Mouse (Mus musculus) heart, embryonic 15.5 days (tissue): Measurements from ENCODE around the gene Rassf8. TPM values are rescaled to one million over a fixed set of nuclear protein-coding genes. Genes with fewer than 3 reads are reported as not detected.

Experiments
- ATAC-seq: fragments of 200-750 bp; cut with Nextera tagmentation; replicated peaks from 2 replicates; pipeline ENCODE4 v1.8.0; 2017; ENCODE audit warnings: low read depth, moderate TSS enrichment; ENCODE audit not compliant: insufficient number of reproducible peaks, insufficient read depth, low FRiP score
- H3K27ac ChIP-seq: fragments of 300-500 bp; sonication (generic); 2 replicates; pipeline ENCODE4 v1.5.1; 2015; ENCODE audit warnings: mild to moderate bottlenecking, inconsistent platforms
- H3K27me3 ChIP-seq: fragments of 300-500 bp; sonication (generic); 2 replicates; pipeline ENCODE4 v1.6.1; 2015; ENCODE audit warnings: inconsistent platforms
- H3K36me3 ChIP-seq: fragments of 300-500 bp; sonication (generic); 2 replicates; pipeline ENCODE4 v1.6.1; 2015; ENCODE audit warnings: mild to moderate bottlenecking, inconsistent platforms
- H3K4me1 ChIP-seq: fragments of 300-500 bp; sonication (generic); replicated peaks from 2 replicates; pipeline ENCODE4 v1.6.1; 2015; ENCODE audit warnings: inconsistent platforms
- H3K4me2 ChIP-seq: fragments of 300-500 bp; sonication (generic); 2 replicates; pipeline ENCODE4 v1.6.1; 2015; ENCODE audit warnings: inconsistent platforms, mild to moderate bottlenecking, moderate library complexity
- H3K4me3 ChIP-seq: fragments of 300-500 bp; sonication (generic); 2 replicates; pipeline ENCODE4 v1.5.1; 2015; ENCODE audit warnings: mild to moderate bottlenecking, inconsistent platforms
- H3K9ac ChIP-seq: fragments of 300-500 bp; sonication (generic); 2 replicates; pipeline ENCODE4 v1.6.1; 2015; ENCODE audit warnings: mild to moderate bottlenecking, inconsistent platforms
- H3K9me3 ChIP-seq: fragments of 300-500 bp; sonication (generic); replicated peaks from 2 replicates; pipeline ENCODE4 v1.6.1; 2016; ENCODE audit warnings: inconsistent platforms
- WGBS: fragments of 180-500 bp; shearing (Covaris S2); methylation state at CpG from one replicate; pipeline ENCODE4 v1.1.7; 2015; ENCODE audit warnings: mixed read lengths; 5-methylcytosine and 5-hydroxymethylcytosine counted together
- polyA plus RNA-seq: library from polyadenylated mRNA; unstranded; fragments of >200 nt; fragmentation: Nextera tagmentation; extraction: Ambion mirVana; gene quantifications from 2 replicates; pipeline ENCODE4 v1.2.1, GENCODE M21; 2015

Rassf8 gene
- polyA plus RNA-seq, 1 experiment from 2014 or later, result 10.5 TPM

GRCm38 (mm10) chr6:145750394-145750793 is 3.8 kb downstream of the Rassf8 start:
- Histone ChIP-seq H3K4me3 (no peak overlapping the region), H3K27ac (no peak overlapping the region), H3K9ac (no peak overlapping the region), H3K27me3 (no peaks in the 10 kb centered on the region), H3K4me2 (no peak overlapping the region), H3K9me3 (no peaks in the 10 kb centered on the region), H3K36me3 (peaks cover 9% of the 10 kb centered on the region; the same call in 1 of the 2 replicates), H3K4me1 (peaks cover 62% of the 10 kb centered on the region)
- WGBS, result 84% methylated on average over 3 of the region's 3 CpGs
- no peak for ATAC-seq

DNA sequence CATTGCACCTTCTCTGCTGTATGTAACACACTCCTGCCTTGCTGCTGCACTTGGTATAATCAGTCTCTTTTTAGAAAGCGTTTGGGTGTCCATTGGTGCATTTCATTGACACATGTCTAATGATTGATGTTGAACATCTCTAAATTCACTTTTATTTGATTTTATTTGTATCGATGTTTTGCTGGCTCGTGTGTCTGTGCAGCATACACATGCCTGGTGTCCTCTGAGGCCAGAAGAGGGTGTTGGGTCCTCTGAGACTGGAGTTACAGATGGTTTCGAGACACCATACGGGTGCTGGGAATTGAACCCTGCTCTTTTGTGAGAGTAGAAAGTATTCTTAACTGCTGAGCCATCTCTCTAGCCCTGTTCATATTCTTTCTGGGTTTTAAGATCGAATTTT is 6.7 kb downstream of the Rassf8 start:
- H3K27ac ChIP-seq, result no peak overlapping the region
- ATAC-seq, result no peak
- peaks cover 9% of the 10 kb centered on the region; the same call in 1 of the 2 replicates for H3K36me3 ChIP-seq

DNA sequence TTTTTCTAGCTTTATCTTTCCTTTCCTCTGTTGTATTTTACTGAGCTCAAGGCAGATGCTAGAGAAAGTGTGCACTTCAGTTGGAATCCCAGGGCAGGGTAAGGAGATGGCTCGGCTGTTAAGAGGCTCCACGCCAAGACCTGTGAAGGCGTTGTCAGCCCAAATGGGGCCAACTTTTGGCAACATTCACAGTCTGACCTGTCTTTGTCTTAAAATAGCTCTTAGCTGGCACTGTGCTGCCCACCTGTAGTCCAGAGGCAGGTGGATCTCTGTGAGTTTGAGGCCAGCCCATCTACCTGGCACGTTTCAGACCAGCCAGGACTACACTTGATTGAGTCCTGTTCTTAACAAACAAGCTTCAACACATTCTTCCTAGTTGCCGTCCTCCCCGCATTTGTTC is 7.9 kb downstream of the Rassf8 start:
- H3K4me3 ChIP-seq, result no peak overlapping the region
- H3K9ac ChIP-seq, result no peak overlapping the region
- H3K27ac ChIP-seq, result peak overlapping the region; percentile 39; the same call in 1 of the 2 replicates
- H3K27me3 ChIP-seq, result no peaks in the 10 kb centered on the region
- no peak overlapping the region for H3K4me2 ChIP-seq
- no peak for ATAC-seq
- 51% methylated on average over 6 of the region's 6 CpGs for WGBS
- peaks cover 9% of the 10 kb centered on the region; the same call in 1 of the 2 replicates for H3K36me3 ChIP-seq
- no peaks in the 10 kb centered on the region for H3K9me3 ChIP-seq
- H3K4me1 ChIP-seq, result peaks cover 78% of the 10 kb centered on the region

More for the DNA sequence above, 6.7 kb downstream of the Rassf8 start:
- no peaks in the 10 kb centered on the region for H3K9me3 ChIP-seq
- no peak overlapping the region for H3K4me2 ChIP-seq
- H3K4me3 ChIP-seq, result no peak overlapping the region
- no peak overlapping the region for H3K9ac ChIP-seq
- 82% methylated on average over 6 of the region's 6 CpGs for WGBS
- peaks cover 78% of the 10 kb centered on the region for H3K4me1 ChIP-seq
- no peaks in the 10 kb centered on the region for H3K27me3 ChIP-seq

DNA sequence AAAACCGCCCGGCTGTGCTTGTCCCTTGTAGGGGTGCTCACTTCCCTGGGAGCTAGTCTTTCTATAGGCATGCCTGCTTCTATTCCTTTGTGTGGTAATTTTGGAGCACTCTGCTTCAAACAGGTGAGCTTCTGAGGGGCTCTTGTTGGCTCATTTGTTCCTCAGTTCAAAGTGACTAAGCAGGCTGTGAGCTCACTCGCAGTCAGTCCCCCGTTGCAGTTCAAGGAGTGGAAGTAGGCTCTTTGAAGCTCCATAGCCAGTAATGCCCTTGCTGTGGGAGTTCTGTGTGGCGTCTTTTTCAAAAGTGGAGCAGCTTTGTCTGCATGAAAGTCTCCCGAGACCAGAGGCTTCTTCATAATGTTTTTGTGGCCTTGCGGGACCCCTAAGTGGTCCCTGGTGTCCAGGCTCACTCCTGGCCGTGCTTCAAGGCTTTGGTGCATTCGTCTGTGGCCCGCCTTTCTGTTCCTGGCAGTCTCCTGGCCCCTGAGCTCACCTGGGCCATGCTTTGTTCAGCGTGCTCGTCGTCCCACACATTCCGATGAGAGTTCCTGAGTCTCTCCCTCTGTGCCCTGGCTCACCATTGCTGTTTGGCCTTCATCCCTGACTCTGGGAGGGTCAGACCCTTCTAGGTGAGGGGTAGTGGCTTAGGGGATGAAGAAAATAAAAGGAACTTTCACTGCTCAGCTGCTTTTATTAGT is 9.5 kb downstream of the Rassf8 start:
- Histone ChIP-seq H3K9me3 (no peaks in the 10 kb centered on the region), H3K27ac (no peak overlapping the region), H3K4me2 (no peak overlapping the region), H3K4me3 (no peak overlapping the region), H3K4me1 (peaks cover 86% of the 10 kb centered on the region), H3K9ac (no peak overlapping the region), H3K36me3 (peaks cover 2% of the 10 kb centered on the region; the same call in 1 of the 2 replicates), H3K27me3 (no peaks in the 10 kb centered on the region)
- WGBS, result 64% methylated on average over 14 of the region's 14 CpGs
- ATAC-seq, result no peak

DNA sequence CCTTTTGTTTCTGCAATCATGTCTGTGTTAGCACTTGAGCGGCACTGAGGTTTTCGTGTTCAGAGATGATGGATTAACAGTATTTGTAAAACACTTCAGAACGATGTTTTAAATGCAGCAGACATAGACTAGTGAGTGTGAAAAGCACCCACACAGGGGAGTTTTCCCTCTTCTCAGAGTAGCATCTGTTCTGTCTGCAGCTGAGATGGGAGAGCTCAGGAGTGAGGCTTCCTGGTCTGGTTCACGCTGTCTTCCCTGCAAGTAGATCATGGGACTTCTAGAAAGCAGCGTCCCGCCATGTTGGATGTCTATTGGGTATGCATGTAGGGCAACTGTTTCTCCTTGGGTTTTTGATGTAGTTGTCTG is 10.1 kb downstream of the Rassf8 start:
- Histone ChIP-seq H3K27me3 (no peaks in the 10 kb centered on the region), H3K4me2 (no peak overlapping the region), H3K4me3 (no peak overlapping the region), H3K9me3 (no peaks in the 10 kb centered on the region), H3K9ac (no peak overlapping the region), H3K27ac (no peak overlapping the region), H3K4me1 (peaks cover 92% of the 10 kb centered on the region), H3K36me3 (no peaks in the 10 kb centered on the region)
- WGBS, result 78% methylated on average over 6 of the region's 6 CpGs
- no peak for ATAC-seq

GRCm38 (mm10) chr6:145757346-145757745 is 10.8 kb downstream of the Rassf8 start:
- Histone ChIP-seq H3K4me2 (no peak overlapping the region), H3K27me3 (no peaks in the 10 kb centered on the region), H3K36me3 (no peaks in the 10 kb centered on the region), H3K4me1 (peaks cover 95% of the 10 kb centered on the region), H3K27ac (no peak overlapping the region), H3K9me3 (no peaks in the 10 kb centered on the region), H3K4me3 (no peak overlapping the region), H3K9ac (no peak overlapping the region)
- 69% methylated on average over 3 of the region's 3 CpGs for WGBS
- ATAC-seq, result no peak

DNA sequence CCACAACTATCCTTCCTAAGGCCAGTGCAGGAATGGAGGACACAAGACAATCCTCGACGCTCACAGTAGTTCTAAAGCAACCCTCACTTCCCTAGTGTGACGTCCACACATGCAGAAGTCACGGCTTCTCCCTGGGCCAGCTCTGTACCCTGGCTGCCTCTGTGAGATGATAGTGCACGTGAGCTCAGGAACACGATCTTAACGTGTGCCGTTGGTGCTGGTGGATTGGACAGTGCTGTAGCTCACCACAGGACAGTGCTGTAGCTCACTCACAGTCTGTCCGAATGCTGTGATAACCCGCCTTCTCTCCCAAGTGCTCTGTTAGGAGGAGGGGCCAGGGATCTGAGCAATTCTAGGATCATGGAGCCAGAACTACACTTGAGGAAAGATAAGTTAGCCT is 12.1 kb downstream of the Rassf8 start:
- peak; percentile 60 for ATAC-seq
- Histone ChIP-seq H3K36me3 (no peaks in the 10 kb centered on the region), H3K4me2 (peak overlapping the region; percentile 18; the same call in 1 of the 2 replicates), H3K4me3 (no peak overlapping the region), H3K27ac (peak overlapping the region; percentile 92), H3K4me1 (peaks cover 95% of the 10 kb centered on the region), H3K27me3 (no peaks in the 10 kb centered on the region), H3K9ac (peak overlapping the region; percentile 25; the same call in 1 of the 2 replicates), H3K9me3 (no peaks in the 10 kb centered on the region)
- 45% methylated on average over 10 of the region's 10 CpGs for WGBS

DNA sequence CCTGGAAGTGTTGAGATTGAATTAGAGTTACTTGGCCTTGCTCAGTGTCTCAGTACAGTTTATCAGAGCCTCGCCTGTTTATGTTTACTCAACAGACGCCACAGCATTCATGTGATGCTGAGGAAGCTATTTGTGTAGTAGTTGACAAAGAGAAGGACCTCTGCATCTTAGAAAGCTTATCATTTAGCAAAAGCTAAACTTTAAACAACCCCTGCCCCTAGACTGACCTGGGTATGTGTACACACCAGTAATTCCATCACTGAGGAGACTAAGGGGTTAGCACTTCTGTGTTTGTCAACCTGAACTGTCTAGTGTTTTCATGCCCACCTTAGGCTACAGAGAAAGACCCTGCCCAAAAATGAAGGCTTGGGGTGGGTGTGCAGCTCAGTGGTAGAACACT is 12.9 kb downstream of the Rassf8 start:
- Histone ChIP-seq H3K27ac (peak overlapping the region; percentile 92), H3K4me3 (no peak overlapping the region), H3K36me3 (no peaks in the 10 kb centered on the region), H3K4me1 (peaks cover 96% of the 10 kb centered on the region), H3K4me2 (no peak overlapping the region), H3K9me3 (no peaks in the 10 kb centered on the region), H3K9ac (no peak overlapping the region), H3K27me3 (no peaks in the 10 kb centered on the region)
- no peak for ATAC-seq
- 63% methylated on average over 2 of the region's 2 CpGs for WGBS

GRCm38 (mm10) chr6:145760246-145761016 is 13.9 kb downstream of the Rassf8 start:
- no peaks in the 10 kb centered on the region for H3K36me3 ChIP-seq
- 0 out of 2 replicates have a peak overlapping the region, but pooled peaks have one; percentile 16 for H3K9ac ChIP-seq
- no peak overlapping the region for H3K4me3 ChIP-seq
- 26% methylated on average over 4 of the region's 4 CpGs for WGBS
- H3K4me1 ChIP-seq, result peaks cover 95% of the 10 kb centered on the region
- no peaks in the 10 kb centered on the region for H3K27me3 ChIP-seq
- H3K27ac ChIP-seq, result peak overlapping the region; percentile 92
- peak overlapping the region; percentile 24; the same call in 1 of the 2 replicates for H3K4me2 ChIP-seq
- ATAC-seq, result peak; percentile 65
- no peaks in the 10 kb centered on the region for H3K9me3 ChIP-seq

DNA sequence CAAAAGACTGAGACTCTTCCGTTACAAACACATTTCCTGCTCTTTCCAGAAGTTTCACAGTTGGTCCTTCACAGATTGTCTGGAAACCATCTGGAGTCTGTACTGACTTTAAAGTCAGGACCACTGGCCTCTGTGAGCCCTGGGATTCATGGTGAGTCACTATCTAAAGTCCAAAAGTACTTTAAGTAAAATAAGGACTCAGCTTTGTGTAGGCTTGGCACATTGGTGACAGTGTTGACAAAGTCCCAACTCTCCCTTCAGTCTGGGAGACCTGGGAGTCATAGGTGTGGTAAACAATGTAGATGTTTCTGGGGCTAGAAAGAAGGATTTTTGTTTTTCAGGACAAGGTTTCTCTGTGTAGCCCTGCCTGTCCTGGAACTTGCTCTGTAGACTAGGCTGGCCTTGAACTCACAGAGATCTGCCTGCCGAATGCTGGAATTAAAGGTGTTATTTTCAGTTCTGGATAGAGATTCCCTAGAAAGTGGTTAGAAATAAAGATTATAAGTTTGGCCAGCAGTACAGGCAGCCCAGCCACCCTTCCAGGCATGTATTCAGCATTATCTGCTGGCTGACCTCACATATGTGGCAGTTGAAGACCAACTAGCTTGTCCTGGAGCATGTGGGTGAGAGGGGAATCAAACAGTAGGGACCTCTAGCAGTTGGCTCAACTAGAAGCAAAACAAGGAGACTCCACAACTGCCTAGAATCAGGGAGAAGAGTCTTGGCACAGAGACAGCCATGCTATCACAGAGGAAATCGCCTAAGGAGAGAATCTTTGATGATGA is 14.8 kb downstream of the Rassf8 start:
- Histone ChIP-seq H3K36me3 (no peaks in the 10 kb centered on the region), H3K27ac (peak overlapping the region; percentile 92), H3K4me2 (no peak overlapping the region), H3K9me3 (no peaks in the 10 kb centered on the region), H3K4me3 (no peak overlapping the region), H3K27me3 (no peaks in the 10 kb centered on the region), H3K4me1 (peaks cover 85% of the 10 kb centered on the region), H3K9ac (no peak overlapping the region)
- ATAC-seq, result no peak
- 52% methylated on average over 3 of the region's 3 CpGs for WGBS

GRCm38 (mm10) chr6:145762016-145762415 is 15.5 kb downstream of the Rassf8 start:
- H3K9ac ChIP-seq, result no peak overlapping the region
- no peak overlapping the region; the same call in 1 of the 2 replicates for H3K27ac ChIP-seq
- H3K4me3 ChIP-seq, result no peak overlapping the region
- H3K36me3 ChIP-seq, result no peaks in the 10 kb centered on the region
- no peaks in the 10 kb centered on the region for H3K27me3 ChIP-seq
- peaks cover 81% of the 10 kb centered on the region for H3K4me1 ChIP-seq
- no peak overlapping the region for H3K4me2 ChIP-seq
- no peaks in the 10 kb centered on the region for H3K9me3 ChIP-seq
- WGBS, result 87% methylated on average over 3 of the region's 3 CpGs
- ATAC-seq, result no peak
